ENCODE assay signal across 18 mouse cellular contexts in the genomic region with DNA sequence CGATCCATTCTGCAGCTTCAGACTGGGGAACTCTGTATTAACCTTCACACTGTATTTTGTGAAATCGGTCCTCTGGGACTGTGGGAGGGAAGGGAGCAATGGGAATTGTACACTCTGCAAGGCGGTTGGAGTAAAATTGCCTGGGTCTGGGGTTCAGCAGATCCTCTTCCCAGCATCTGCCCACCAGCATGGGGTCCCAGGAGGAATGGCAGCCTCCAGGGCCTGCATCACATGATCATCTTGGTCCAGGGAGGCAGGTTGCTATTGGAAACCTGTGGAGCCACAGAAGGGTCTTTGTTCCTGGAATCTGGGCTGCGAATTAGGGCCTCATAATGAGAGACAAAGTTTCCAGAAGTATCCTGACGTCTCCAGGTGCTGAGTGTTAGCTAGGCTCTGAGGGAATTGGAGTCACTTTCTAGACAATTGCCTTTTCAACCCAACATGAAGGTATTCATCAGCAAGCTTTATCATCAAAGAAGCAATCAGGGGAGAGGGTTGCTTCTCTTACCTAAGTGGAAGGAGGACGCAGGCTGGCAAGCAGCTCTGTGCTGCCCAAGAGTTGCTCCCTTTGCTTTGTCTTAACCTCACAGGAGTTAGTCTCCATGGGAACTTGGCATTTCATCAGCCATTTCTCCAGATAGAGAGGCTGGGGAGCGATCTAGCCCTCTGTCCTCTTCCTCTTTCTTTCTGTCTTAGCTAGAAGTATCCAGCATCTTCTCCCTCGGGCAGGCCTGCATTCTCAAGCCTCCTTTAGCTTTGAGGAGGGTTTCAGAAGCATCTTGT.
A peak's percentile ranks its signal among the peaks of the same experiment; 100 is the strongest.
DNase-seq lines count a peak whose midpoint lies in the region; ATAC-seq lines count a peak whose summit lies in the region.
"Had no signal": no experiment of that assay in that cellular context is flagged by ENCODE, and none has a peak within 500 bp of the region (broad histone marks: within the 10 kb centered on the region; RNA-seq: fewer than 3 reads in every experiment).

No protein-coding gene starts in this region.

- H3K4me1 ChIP-seq in hindbrain, embryonic 13.5 days (replicated peaks) = peaks cover 23% of the 10 kb centered on the region
- H3K4me1 ChIP-seq in hindbrain, embryonic 16.5 days (ENCODE audit: control insufficient read depth, insufficient read depth, low read depth, low read length) = peaks cover 13% of the 10 kb centered on the region
- no peaks in the 10 kb centered on the region for H3K4me1 ChIP-seq in embryonic facial prominence, embryonic 15.5 days
- peaks cover 12% of the 10 kb centered on the region for H3K4me1 ChIP-seq in midbrain, embryonic 16.5 days (ENCODE audit: control insufficient read depth, insufficient read depth, low read length)

- whole genome bisulfite sequencing in hindbrain, embryonic 13.5 days = 52% methylated on average over 8 of the region's 8 CpGs
- 44% methylated on average over 8 of the region's 8 CpGs for WGBS in hindbrain, embryonic 16.5 days
- 53% methylated on average over 8 of the region's 8 CpGs for WGBS in embryonic facial prominence, embryonic 15.5 days
- WGBS in midbrain, embryonic 16.5 days = 36% methylated on average over 8 of the region's 8 CpGs

- no peak for ATAC-seq in hindbrain, embryonic 13.5 days (ENCODE audit: low FRiP score)
- no peak for ATAC-seq in hindbrain, embryonic 16.5 days
- peak; percentile 47; the same call in 1 of the 2 replicates for ATAC-seq in embryonic facial prominence, embryonic 15.5 days (ENCODE audit: insufficient number of reproducible peaks, low FRiP score, low TSS enrichment, low read depth)
- ATAC-seq in midbrain, embryonic 16.5 days = peak; percentile 58; the same call in 1 of the 2 replicates
- ATAC-seq: activated CD4-positive, CD25-positive, alpha-beta regulatory T cell, adult 4 months; intestine, embryonic 16.5 days; liver, postnatal 0 days had no signal

- H3K9me3 ChIP-seq in hindbrain, embryonic 13.5 days = no peaks in the 10 kb centered on the region
- no peaks in the 10 kb centered on the region for H3K9me3 ChIP-seq in hindbrain, embryonic 16.5 days (ENCODE audit: control insufficient read depth, low read length)
- no peaks in the 10 kb centered on the region for H3K9me3 ChIP-seq in embryonic facial prominence, embryonic 15.5 days (replicated peaks)
- H3K9me3 ChIP-seq in midbrain, embryonic 16.5 days (replicated peaks; ENCODE audit: control insufficient read depth, low read length, poor library complexity, severe bottlenecking) = no peaks in the 10 kb centered on the region

- no peak overlapping the region for H3K4me2 ChIP-seq in hindbrain, embryonic 13.5 days
- H3K4me2 ChIP-seq in hindbrain, embryonic 16.5 days (ENCODE audit: low read length) = no peak overlapping the region
- no peak overlapping the region for H3K4me2 ChIP-seq in embryonic facial prominence, embryonic 15.5 days (replicated peaks)
- H3K4me2 ChIP-seq in midbrain, embryonic 16.5 days (ENCODE audit: low read length) = no peak overlapping the region

- H3K4me3 ChIP-seq in hindbrain, embryonic 13.5 days = no peak overlapping the region
- H3K4me3 ChIP-seq in hindbrain, embryonic 16.5 days (ENCODE audit: low read length) = no peak overlapping the region
- H3K4me3 ChIP-seq in embryonic facial prominence, embryonic 15.5 days (replicated peaks) = no peak overlapping the region
- no peak overlapping the region for H3K4me3 ChIP-seq in midbrain, embryonic 16.5 days (ENCODE audit: low read depth, low read length)
- H3K4me3 ChIP-seq: left cerebral cortex, adult 2 months; myocyte had no signal

- intact Hi-C loops in heart, postnatal 25 days (cut with DNase I) = no loop called here

- H3K27ac ChIP-seq in hindbrain, embryonic 13.5 days = no peak overlapping the region
- no peak overlapping the region for H3K27ac ChIP-seq in hindbrain, embryonic 16.5 days (ENCODE audit: low read depth, low read length)
- H3K27ac ChIP-seq in embryonic facial prominence, embryonic 15.5 days (replicated peaks) = no peak overlapping the region
- no peak overlapping the region for H3K27ac ChIP-seq in midbrain, embryonic 16.5 days (ENCODE audit: low read length)
- H3K27ac ChIP-seq: left cerebral cortex, adult 2 months had no signal

- no peaks in the 10 kb centered on the region for H3K36me3 ChIP-seq in hindbrain, embryonic 13.5 days
- no peaks in the 10 kb centered on the region for H3K36me3 ChIP-seq in hindbrain, embryonic 16.5 days (ENCODE audit: control insufficient read depth, insufficient read depth, low read length)
- no peaks in the 10 kb centered on the region for H3K36me3 ChIP-seq in embryonic facial prominence, embryonic 15.5 days
- no peaks in the 10 kb centered on the region for H3K36me3 ChIP-seq in midbrain, embryonic 16.5 days (ENCODE audit: control insufficient read depth, insufficient read depth, low read length)

- peak; percentile 43 for DNase-seq in forelimb bud, embryonic 11.5 days (ENCODE audit: low read depth, low spot score)
- no peak for DNase-seq in heart, postnatal 25 days (ENCODE audit: low spot score)
- DNase-seq in lung, postnatal 36 days = no peak
- no peak for DNase-seq in adrenal gland, postnatal 36 days
- DNase-seq: gastrocnemius, postnatal 14 days; heart, postnatal 36 days; kidney, postnatal 10 days; liver, postnatal 0 days; lung, postnatal 4 days; right cerebral cortex, postnatal 14 days had no signal

- 0 out of 2 replicates have a peak overlapping the region, but pooled peaks have one; percentile 14 for H3K9ac ChIP-seq in hindbrain, embryonic 13.5 days
- no peak overlapping the region for H3K9ac ChIP-seq in hindbrain, embryonic 16.5 days (ENCODE audit: low read depth, low read length)
- H3K9ac ChIP-seq in embryonic facial prominence, embryonic 15.5 days = no peak overlapping the region
- H3K9ac ChIP-seq in midbrain, embryonic 16.5 days (ENCODE audit: low read depth, low read length) = no peak overlapping the region
- H3K9ac ChIP-seq: liver, postnatal 0 days had no signal

- H3K27me3 ChIP-seq in hindbrain, embryonic 13.5 days = no peaks in the 10 kb centered on the region
- H3K27me3 ChIP-seq in hindbrain, embryonic 16.5 days (replicated peaks; ENCODE audit: control insufficient read depth, insufficient read depth, low read length) = no peaks in the 10 kb centered on the region
- no peaks in the 10 kb centered on the region for H3K27me3 ChIP-seq in embryonic facial prominence, embryonic 15.5 days
- no peaks in the 10 kb centered on the region for H3K27me3 ChIP-seq in midbrain, embryonic 16.5 days (ENCODE audit: control insufficient read depth, insufficient read depth, low read depth, low read length)

Comparison
In these comparisons a context has a peak if more than half of its experiments do, and no peak if none do; other contexts are left out.
1. ATAC-seq: peak in embryonic facial prominence, embryonic 15.5 days (single experiment) and midbrain, embryonic 16.5 days (single experiment); none in hindbrain, embryonic 13.5 days (single experiment) and hindbrain, embryonic 16.5 days (single experiment).